Mouse (Mus musculus): ENCODE data around the gene Ankrd13b.

The Ankrd13b gene

DNA sequence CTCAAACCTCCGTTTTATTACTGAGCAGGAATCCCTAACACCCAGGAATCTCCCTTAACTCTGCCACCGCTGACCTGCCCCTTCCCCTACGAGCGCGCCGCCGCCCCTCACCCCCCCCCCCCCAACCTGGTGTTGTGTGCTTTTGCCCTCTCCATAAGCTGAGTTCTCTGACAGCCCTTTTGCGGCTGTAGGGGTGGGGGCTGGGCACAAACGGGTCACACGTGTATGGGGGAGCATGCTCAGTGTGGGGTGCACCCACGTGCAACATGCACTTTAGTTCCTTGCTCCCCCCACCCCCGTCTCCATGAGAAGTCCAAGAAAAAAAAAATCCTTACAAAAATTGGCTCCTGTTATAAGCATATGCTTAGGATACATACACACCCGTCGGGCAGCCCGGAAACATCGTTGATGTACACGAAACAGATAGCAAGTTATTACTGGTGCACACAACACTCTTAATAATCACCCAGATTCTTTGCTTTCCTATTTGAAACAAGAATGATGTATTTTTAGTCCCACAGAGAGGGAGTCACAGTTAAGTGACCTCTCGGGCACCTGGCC lies 2.9 kb upstream of the Ankrd13b start:
- DNase-seq (ENCODE audit: low spot score), result no peak

- DNase-seq (ENCODE audit: low spot score), result peak; percentile 75
Observed at GRCm38 (mm10) chr11:77491502-77492291, 2.2 kb upstream of the Ankrd13b start.

DNA sequence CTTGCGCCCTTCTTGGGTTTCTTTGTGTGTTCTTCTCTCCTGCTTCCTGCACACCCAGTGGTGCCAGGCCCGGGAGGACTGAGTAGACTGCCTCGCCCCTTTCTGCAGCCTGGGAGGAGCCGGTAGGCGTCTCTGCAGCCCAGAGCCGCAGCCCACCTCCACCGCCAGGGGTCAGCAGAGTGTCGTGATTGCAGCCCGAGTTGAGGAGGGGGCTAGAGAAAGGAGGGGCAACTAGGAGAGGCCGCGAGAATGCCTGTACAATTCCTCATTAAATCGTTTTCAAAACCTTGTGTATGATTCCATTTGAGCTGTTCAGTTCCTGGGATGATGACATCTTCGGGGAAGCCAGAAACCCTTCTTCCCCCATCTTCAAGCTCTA lies 1.6 kb upstream of the Ankrd13b start:
- peak; percentile 90 for DNase-seq (ENCODE audit: low spot score)

DNA sequence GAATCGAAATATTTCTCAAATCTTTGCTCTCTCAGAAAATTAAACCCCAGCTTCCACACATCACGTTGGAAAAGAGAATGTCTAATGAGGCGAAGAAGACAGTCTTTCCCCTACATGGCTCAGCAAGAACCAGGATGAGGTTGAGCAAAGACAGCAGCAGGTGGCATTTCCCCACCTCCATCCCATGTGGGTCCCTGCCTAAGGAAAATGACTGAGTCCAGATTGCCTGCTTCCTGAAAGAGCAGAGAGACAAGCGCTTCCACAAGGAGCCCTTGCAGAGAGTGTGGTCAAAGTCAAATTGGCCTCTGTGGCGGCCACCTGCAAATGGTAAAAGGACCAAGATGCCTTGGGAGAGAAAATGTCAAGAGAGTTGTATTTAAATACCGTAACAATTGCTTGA lies 973 bp upstream of the Ankrd13b start:
- DNase-seq (ENCODE audit: low spot score), result no peak

GRCm38 (mm10) chr11:77488771-77489581 lies 502 bp downstream of the Ankrd13b start:
- DNase-seq (ENCODE audit: low spot score), result no peak

DNA sequence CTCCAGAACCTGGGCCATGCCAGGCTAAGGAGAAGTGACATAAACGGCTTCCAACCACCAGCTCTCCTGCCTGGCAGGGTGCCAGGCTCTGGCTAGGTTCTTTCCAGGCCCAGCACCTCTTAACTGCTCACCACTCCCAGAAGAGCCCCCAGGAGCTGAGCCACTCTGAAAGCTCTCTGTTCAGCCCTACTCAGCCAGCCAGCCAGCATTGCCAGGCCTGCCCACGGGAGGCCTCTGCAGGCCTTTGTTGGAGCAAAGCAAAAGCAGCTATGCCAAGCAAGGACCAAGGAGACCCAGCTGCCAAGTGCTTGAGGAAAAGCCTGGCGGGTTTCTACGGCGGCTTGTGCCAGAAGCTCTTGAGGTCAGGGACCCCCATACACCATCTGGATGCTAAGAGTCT lies 2.7 kb downstream of the Ankrd13b start:
- no peak for DNase-seq (ENCODE audit: low spot score)

DNA sequence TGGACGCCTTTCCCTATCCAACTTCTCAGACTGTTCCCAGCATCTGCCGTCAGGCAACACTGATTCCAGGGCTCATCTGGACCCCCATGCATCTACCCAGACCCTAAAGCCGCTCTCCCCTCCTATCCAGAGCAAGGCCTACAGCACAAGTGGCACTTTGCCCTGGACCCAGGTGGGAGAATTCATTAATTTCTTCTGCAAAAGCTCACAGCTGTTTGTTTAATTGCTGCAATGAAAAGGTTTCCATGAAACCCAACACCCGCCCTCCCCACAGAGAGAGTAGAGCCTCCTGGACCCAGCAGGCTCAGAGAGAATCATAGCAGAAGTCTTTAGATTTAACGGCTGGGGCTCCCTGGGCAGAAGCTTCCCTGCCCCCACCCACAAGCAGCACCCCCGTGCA lies 4.2 kb downstream of the Ankrd13b start:
- DNase-seq (ENCODE audit: low spot score), result no peak

GRCm38 (mm10) chr11:77483510-77484255 lies 5.8 kb downstream of the Ankrd13b start:
- DNase-seq (ENCODE audit: low spot score), result no peak

- DNase-seq (ENCODE audit: low spot score), result no peak
Observed at GRCm38 (mm10) chr11:77483043-77483442, 6.4 kb downstream of the Ankrd13b start.

- no peak for DNase-seq (ENCODE audit: low spot score)
Observed at GRCm38 (mm10) chr11:77476895-77477294, 12.6 kb downstream of the Ankrd13b start.

DNA sequence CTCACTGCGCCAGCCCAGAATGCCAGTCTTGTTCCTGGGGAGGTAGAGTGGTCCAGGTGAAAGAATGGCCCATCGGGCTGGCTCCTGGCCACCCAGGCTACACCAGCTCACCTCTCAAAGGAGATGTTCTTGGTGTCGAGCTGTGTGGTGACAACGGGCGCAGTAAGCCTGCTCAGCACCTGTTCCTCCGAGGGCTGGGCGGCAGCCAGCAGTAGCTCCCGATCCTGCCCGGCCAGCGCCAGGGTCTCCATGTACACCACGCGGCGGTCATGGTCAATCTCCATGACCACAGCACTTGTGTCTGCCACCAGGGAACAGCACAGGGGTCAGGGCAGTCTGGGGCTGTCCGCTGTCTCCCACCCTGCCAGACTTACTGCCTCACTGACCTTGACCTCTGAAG lies 13.3 kb downstream of the Ankrd13b start:
- DNase-seq (ENCODE audit: low spot score), result no peak

DNA sequence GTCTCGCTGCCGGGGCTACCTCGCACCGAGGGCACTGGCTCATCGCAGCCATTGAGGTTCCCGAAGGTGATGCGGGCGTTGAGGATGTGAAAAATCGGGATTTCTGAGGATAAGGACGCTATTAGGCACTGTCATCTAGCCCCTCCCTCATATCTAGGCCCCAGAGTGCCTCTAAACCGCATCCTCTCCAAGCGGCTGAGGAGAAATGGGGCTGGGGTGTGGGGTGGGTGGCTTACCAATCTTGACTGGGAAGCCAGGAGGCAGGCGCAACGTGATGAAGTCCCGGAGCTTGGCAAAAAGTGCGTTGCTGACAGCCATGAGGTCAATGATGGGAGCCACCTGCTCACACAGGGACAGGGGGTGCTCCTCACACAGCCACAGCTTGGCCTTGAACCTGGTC lies 16.7 kb downstream of the Ankrd13b start:
- no peak for DNase-seq (ENCODE audit: low spot score)

- peak; percentile 59 for DNase-seq (ENCODE audit: low spot score)
Observed at GRCm38 (mm10) chr11:77471407-77471806, 18.1 kb downstream of the Ankrd13b start.

GRCm38 (mm10) chr11:77468397-77468796 lies 21.1 kb downstream of the Ankrd13b start:
- no peak for DNase-seq (ENCODE audit: low spot score)

GRCm38 (mm10) chr11:77467784-77468183 lies 21.7 kb downstream of the Ankrd13b start:
- DNase-seq (ENCODE audit: low spot score), result peak; percentile 73

DNA sequence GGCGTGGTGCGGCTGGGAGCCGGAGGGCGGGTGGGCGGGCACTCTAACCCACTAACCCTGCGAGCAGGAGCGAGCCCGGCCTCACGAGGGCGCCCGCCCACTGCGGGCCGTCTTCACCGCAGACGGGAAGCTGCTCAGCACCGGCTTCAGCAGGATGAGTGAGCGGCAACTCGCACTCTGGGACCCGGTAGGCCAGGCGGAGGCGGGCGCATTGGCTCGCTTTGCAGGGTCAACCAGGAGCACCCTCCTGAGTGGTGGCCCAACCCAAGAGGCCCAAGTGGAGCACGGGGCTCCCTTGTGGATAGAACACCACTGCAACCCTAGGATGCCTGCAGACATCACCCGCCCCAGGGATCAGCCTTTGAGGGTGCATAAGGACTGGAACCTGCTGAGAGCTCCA lies 22.3 kb downstream of the Ankrd13b start:
- DNase-seq (ENCODE audit: low spot score), result peak; percentile 75

DNA sequence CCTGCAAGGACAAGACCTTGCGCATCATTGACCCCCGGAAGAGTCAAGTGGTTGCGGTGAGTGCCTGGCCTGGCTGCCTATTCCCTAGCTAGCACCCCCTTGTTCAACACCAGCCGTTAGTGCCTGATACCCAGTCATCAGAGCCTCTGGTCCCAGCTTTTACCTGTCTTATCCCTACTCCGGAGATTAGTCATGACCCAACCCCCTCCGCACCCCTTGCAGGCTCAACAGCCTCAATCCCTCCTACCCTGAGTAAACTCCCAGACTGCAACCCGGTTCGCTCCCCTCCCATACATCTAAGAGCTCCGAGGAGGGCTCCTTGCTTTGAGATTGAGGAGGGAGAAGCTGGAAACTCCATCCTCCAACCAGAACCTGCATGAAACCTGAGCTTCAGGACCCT lies 22.9 kb downstream of the Ankrd13b start:
- no peak for DNase-seq (ENCODE audit: low spot score)

DNA sequence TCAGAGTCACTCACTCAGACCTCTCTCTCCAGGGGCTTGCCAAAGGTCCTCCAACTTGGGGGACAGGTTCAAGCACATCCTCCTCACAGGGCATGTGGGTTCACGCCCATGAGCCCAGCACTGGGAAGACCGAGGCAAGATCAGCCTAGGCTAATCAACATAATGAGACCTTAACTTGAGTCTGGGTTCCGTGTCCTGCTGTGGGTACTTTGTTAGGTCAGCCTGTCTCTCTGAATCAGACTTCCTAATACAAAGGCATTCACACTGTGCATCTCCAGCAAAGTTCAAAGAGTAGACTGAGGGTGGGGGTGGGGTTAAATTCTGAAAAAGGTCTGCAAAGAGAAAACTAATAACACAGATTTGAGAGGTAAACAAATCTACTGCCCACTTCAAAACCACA lies 24.4 kb downstream of the Ankrd13b start:
- DNase-seq (ENCODE audit: low spot score), result no peak

GRCm38 (mm10) chr11:77464684-77465083 lies 24.8 kb downstream of the Ankrd13b start:
- DNase-seq (ENCODE audit: low spot score), result no peak

DNA sequence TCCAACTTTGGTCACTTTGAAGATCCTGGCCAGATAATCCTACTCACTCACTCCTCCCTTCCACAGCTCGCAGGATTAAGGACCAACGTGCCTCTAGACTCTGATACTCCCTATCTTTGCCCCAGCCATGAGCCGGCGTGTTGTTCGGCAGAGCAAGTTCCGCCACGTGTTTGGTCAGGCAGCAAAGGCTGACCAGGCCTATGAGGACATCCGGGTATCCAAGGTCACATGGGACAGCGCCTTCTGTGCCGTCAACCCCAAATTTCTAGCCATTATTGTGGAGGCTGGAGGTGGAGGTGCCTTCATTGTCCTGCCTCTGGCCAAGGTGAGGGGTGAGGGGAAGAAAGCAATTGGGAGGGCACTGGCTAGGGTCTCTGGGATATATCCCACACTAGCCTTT lies 25.7 kb downstream of the Ankrd13b start:
- DNase-seq (ENCODE audit: low spot score), result no peak

DNA sequence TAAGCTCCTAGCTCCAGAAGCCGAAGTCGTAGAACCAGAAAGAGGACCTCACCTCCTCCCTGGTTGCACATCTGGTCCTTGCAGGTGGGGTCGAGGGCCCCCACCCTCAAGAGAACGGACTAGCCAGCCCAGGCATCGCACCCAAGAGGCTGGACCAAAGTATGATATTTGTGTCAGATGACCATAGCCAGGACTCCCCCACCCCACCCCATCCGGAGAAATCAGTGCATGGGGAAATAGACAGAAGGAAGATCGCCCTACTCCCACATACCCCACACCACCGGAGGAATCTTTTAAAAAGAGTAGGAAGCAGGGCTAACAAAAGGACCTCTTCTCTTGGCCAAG lies 26.4 kb downstream of the Ankrd13b start:
- DNase-seq (ENCODE audit: low spot score), result no peak

GRCm38 (mm10) chr11:77462283-77463100 lies 27.0 kb downstream of the Ankrd13b start, which contains the start of gene Coro6:
Gene Coro6, plus strand, starts transcription at chr11:77462411.
- peak; percentile 72 for DNase-seq (ENCODE audit: low spot score)
